Mouse (Mus musculus) forebrain, embryonic 16.5 days (tissue): ENCODE results near the gene Tmem115. TPM values are rescaled to one million over a fixed set of nuclear protein-coding genes. Genes with fewer than 3 reads are reported as not detected.

Experiments
- ATAC-seq: fragments of 200-750 bp; cut with Nextera tagmentation; 2 replicates; pipeline ENCODE4 v1.8.0; 2017; ENCODE audit warnings: mild to moderate bottlenecking, moderate library complexity
- H3K27ac ChIP-seq: fragments of 300-500 bp; sonication (generic); 2 replicates; pipeline ENCODE4 v1.5.1; 2014; ENCODE audit warnings: low read length, control low read depth
- H3K27me3 ChIP-seq: fragments of 300-500 bp; sonication (generic); replicated peaks from 2 replicates; pipeline ENCODE4 v1.6.1; 2014; ENCODE audit warnings: low read length; ENCODE audit not compliant: control insufficient read depth, insufficient read depth
- H3K36me3 ChIP-seq: fragments of 300-500 bp; sonication (generic); 2 replicates; pipeline ENCODE4 v1.6.1; 2014; ENCODE audit not compliant: control insufficient read depth, insufficient read depth
- H3K4me1 ChIP-seq: fragments of 300-500 bp; sonication (generic); replicated peaks from 2 replicates; pipeline ENCODE4 v1.6.1; 2014; ENCODE audit warnings: low read length; ENCODE audit not compliant: control insufficient read depth, insufficient read depth
- H3K4me2 ChIP-seq: fragments of 300-500 bp; sonication (generic); 2 replicates; pipeline ENCODE4 v1.6.1; 2014; ENCODE audit warnings: mild to moderate bottlenecking, low read length, control low read depth
- H3K4me3 ChIP-seq: fragments of 300-500 bp; sonication (generic); replicated peaks from 2 replicates; pipeline ENCODE4 v1.5.1; 2014; ENCODE audit warnings: mild to moderate bottlenecking, low read length, control low read depth
- H3K9ac ChIP-seq: fragments of 300-500 bp; sonication (generic); replicated peaks from 2 replicates; pipeline ENCODE4 v1.6.1; 2014; ENCODE audit warnings: low read depth, low read length, control low read depth
- H3K9me3 ChIP-seq: fragments of 300-500 bp; sonication (generic); 2 replicates; pipeline ENCODE4 v1.6.1; 2016; ENCODE audit warnings: low read length; ENCODE audit not compliant: control insufficient read depth
- WGBS: fragments of 180-500 bp; shearing (Covaris S2); extraction: QIAGEN DNeasy Blood & Tissue Kit; methylation state at CpG from one replicate; pipeline ENCODE4 v1.1.7; 2014; 5-methylcytosine and 5-hydroxymethylcytosine counted together
- polyA plus RNA-seq: library from polyadenylated mRNA; unstranded; fragments of >200 nt; fragmentation: Nextera tagmentation; extraction: Ambion mirVana; gene quantifications from 2 replicates; pipeline ENCODE4 v1.2.1, GENCODE M21; 2015

Gene Tmem115
- polyA plus RNA-seq, 1 experiment from 2014 or later = 41.9 TPM

- Histone ChIP-seq H3K27me3 (no peaks in the 10 kb centered on the region), H3K4me2 (no peak overlapping the region), H3K9me3 (no peaks in the 10 kb centered on the region), H3K4me1 (peaks cover 34% of the 10 kb centered on the region), H3K27ac (no peak overlapping the region), H3K9ac (no peak overlapping the region), H3K4me3 (no peak overlapping the region), H3K36me3 (peaks cover 8% of the 10 kb centered on the region; the same call in 1 of the 2 replicates)
- WGBS = 59% methylated on average over 15 of the region's 15 CpGs
- ATAC-seq = no peak
Observed at GRCm38 (mm10) chr9:107566041-107566709, 32.4 kb downstream of the Tmem115 start.

GRCm38 (mm10) chr9:107566855-107567254, 33.1 kb downstream of the Tmem115 start:
- H3K27ac ChIP-seq = no peak overlapping the region
- ATAC-seq = no peak
- H3K4me1 ChIP-seq = peaks cover 41% of the 10 kb centered on the region
- no peaks in the 10 kb centered on the region for H3K27me3 ChIP-seq
- no peaks in the 10 kb centered on the region for H3K9me3 ChIP-seq
- peaks cover 6% of the 10 kb centered on the region for H3K36me3 ChIP-seq
- no peak overlapping the region for H3K4me2 ChIP-seq
- no peak overlapping the region for H3K4me3 ChIP-seq
- no peak overlapping the region for H3K9ac ChIP-seq
- 70% methylated on average over 3 of the region's 3 CpGs for WGBS

GRCm38 (mm10) chr9:107567702-107568319, 34.1 kb downstream of the Tmem115 start, which contains the start of gene Hyal2:
Hyal2 (plus strand) TSS chr9:107567945.
- Histone ChIP-seq H3K36me3 (peaks cover 15% of the 10 kb centered on the region), H3K4me2 (peak within 1 kb of the TSS; percentile 95), H3K4me1 (peaks cover 46% of the 10 kb centered on the region), H3K27me3 (no peaks in the 10 kb centered on the region), H3K27ac (peak within 1 kb of the TSS; percentile 85), H3K9ac (peak within 1 kb of the TSS; percentile 88), H3K9me3 (no peaks in the 10 kb centered on the region), H3K4me3 (peak within 1 kb of the TSS; percentile 83)
- ATAC-seq = no peak
- WGBS = 7% methylated on average over 18 of the region's 18 CpGs

DNA sequence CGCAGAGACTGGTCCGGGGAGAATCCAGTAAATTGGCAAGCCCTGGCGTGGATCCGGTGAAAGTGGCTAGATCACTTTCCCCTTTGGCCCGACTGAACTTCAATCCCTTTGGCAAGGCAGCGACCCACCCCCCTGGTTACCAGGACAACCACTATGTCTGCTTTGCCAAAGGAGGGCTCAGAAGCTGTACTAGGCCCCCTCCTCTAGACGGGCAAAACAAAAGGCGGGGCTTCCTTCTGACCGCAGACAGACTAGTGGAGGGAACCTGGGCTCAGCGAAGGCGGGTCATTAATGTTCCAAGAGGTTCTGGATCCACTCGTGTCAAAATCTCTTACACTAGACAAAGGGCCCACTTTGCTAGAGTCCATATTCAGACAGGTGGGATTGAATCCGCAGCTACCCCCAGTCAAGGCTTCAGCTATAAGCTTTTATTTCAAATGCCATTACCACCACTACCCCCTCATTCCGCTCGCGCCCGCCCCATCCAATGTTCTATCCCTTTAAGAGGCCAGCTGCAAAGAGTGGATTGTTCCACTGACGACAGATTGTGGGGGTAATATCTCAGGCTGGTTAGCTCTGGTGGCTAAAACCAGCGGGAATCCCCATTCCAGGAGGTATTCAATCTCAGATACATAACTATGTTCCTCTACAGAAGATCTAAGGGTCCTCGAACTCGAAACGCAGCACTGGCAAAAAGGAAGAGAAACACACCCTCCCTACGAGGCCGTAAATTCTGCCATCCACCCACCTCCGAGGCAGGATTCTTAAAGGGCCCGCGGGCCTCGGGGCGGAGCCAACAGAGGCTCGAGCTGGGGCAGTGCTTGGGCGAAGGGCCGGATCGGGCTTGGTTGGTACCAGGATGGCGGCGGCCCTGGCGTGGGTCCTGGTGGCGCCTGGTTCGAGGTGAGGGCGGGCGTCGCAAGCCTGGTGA, 34.9 kb downstream of the Tmem115 start:
- under 1% methylated on average over 41 of the region's 41 CpGs for WGBS
- Histone ChIP-seq H3K9me3 (no peaks in the 10 kb centered on the region), H3K36me3 (peaks cover 20% of the 10 kb centered on the region), H3K27ac (peak overlapping the region; percentile 85), H3K27me3 (no peaks in the 10 kb centered on the region), H3K9ac (peak overlapping the region; percentile 88), H3K4me3 (peak overlapping the region; percentile 83), H3K4me1 (peaks cover 44% of the 10 kb centered on the region), H3K4me2 (peak overlapping the region; percentile 95)
- ATAC-seq = peak; percentile 91

DNA sequence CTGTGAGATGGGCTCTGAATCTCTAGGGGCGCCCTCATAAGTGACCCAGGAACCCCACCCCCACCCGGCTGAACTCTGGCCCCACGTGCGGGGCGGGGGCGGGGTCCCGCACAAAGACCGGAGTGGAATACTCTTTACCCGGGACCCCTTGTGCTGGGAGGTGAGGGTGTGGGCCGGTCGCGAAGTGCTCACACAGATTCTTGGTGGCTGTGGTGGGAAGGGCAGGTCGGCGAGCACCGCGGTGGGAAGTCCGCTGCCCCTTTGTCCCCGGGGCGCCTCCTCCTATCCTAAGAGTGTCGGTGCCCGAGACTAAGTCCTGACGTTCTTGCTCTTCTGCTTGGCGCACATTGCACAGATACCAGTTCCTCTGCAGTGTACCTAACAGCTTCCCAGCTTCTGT, 35.5 kb downstream of the Tmem115 start:
- WGBS = 0% methylated on average over 23 of the region's 23 CpGs
- Histone ChIP-seq H3K4me3 (peak overlapping the region; percentile 83), H3K36me3 (peaks cover 22% of the 10 kb centered on the region), H3K27ac (peak overlapping the region; percentile 85), H3K4me2 (peak overlapping the region; percentile 95), H3K9ac (peak overlapping the region; percentile 88), H3K4me1 (peaks cover 38% of the 10 kb centered on the region), H3K27me3 (no peaks in the 10 kb centered on the region), H3K9me3 (no peaks in the 10 kb centered on the region)
- ATAC-seq = peak; percentile 20

DNA sequence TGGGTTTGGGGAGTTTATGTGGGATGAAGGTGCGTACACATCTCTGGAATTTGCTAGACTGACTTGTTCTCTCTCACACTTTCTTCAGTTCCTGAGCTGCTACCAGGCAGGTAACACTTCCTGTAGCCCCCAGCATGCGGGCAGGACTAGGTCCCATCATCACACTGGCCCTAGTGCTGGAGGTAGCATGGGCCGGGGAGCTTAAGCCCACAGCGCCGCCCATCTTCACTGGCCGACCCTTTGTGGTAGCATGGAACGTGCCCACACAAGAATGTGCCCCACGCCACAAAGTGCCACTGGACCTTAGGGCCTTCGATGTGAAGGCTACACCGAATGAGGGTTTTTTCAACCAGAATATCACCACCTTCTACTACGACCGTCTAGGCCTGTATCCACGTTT, 36.3 kb downstream of the Tmem115 start:
- ATAC-seq = no peak
- H3K4me1 ChIP-seq = peaks cover 38% of the 10 kb centered on the region

DNA sequence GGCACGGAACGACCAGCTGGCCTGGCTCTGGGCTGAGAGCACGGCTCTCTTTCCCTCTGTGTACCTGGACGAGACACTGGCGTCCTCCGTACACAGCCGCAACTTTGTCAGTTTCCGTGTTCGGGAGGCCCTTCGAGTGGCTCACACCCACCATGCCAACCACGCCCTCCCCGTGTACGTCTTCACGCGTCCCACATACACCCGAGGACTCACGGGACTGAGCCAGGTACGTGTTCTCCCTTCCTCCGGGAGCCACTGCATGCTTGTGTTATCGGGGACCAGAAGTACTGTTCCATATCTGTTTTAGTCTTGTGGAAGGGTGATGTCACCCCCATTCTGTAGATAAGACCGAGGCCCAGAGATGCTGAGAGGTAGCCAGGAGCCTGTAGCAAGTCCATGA, 37.1 kb downstream of the Tmem115 start:
- H3K27ac ChIP-seq = no peak overlapping the region
- no peaks in the 10 kb centered on the region for H3K27me3 ChIP-seq
- no peaks in the 10 kb centered on the region for H3K9me3 ChIP-seq
- peak overlapping the region; percentile 88; the same call in 1 of the 2 replicates for H3K9ac ChIP-seq
- H3K4me1 ChIP-seq = peaks cover 38% of the 10 kb centered on the region
- H3K4me2 ChIP-seq = peak overlapping the region; percentile 95
- ATAC-seq = no peak
- WGBS = 94% methylated on average over 21 of the region's 21 CpGs
- no peak overlapping the region for H3K4me3 ChIP-seq
- H3K36me3 ChIP-seq = peaks cover 27% of the 10 kb centered on the region

More for the DNA sequence above, 36.3 kb downstream of the Tmem115 start:
- Histone ChIP-seq H3K4me2 (peak overlapping the region; percentile 95), H3K36me3 (peaks cover 28% of the 10 kb centered on the region), H3K27ac (no peak overlapping the region), H3K27me3 (no peaks in the 10 kb centered on the region), H3K9ac (peak overlapping the region; percentile 88), H3K9me3 (no peaks in the 10 kb centered on the region), H3K4me3 (peak overlapping the region; percentile 83)
- WGBS = 34% methylated on average over 13 of the region's 13 CpGs

DNA sequence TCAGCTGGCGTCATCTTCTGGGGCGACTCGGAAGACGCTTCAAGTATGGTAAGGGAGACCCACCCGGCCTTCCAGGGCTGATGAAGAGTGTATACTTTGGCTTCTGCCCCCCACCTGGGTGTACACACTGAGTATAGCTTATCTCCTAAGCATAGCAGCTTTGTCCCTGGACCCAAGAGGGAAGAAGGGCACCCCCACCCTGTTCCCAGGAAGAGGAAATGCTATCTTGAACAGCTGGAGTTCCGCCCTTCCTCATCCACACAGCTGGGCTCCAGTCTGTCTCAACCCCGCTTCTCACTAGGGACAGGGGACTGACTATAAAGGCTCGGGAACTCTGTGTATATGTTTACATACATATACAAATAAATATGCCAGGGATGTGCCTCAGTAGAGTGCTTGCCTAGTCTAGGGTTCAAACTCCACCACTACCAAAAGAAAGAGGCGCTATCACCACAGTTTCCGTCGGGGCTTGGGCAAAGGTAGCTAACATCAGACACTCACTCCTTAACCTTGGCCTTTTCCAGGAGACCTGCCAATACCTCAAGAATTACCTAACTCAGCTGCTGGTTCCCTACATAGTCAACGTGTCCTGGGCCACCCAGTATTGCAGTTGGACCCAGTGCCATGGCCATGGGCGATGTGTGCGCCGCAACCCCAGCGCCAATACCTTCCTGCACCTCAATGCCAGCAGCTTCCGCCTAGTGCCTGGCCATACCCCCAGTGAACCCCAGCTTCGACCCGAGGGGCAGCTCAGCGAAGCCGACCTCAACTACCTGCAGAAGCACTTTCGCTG, 38.0 kb downstream of the Tmem115 start:
- WGBS = 95% methylated on average over 22 of the region's 22 CpGs
- Histone ChIP-seq H3K4me1 (peaks cover 38% of the 10 kb centered on the region), H3K4me3 (no peak overlapping the region), H3K27me3 (no peaks in the 10 kb centered on the region), H3K9me3 (no peaks in the 10 kb centered on the region), H3K36me3 (peaks cover 27% of the 10 kb centered on the region), H3K27ac (no peak overlapping the region), H3K4me2 (no peak overlapping the region), H3K9ac (no peak overlapping the region)
- no peak for ATAC-seq
